ENCODE assay signal across 30 mouse cellular contexts in the genomic region with DNA sequence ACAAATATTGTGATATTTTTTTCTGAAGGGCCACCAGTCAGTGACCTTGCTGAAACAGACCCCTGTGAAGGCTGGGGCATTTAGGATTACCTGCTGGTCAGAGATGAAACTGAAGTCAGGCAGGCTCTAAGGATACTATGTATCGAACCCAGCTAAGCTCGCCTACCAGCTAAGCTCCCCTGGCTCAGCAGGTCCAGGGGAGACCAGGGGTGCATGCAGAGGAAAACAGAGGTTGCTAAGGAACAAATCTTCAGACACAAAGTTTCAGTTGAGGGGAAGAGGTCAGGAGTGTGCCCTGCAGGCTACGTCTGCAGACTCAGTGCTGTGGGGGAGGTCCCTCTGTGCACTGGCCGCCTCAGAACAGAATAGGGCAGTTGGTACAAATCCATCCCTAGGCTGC. TPM values are rescaled to one million over a fixed set of nuclear protein-coding genes. Genes with fewer than 3 reads are reported as not detected.
DNase-seq lines count a peak whose midpoint lies in the region; ATAC-seq and TF ChIP-seq lines count a peak whose summit lies in the region.
"Had no signal": no experiment of that assay in that cellular context is flagged by ENCODE, and none has a peak within 500 bp of the region (broad histone marks: within the 10 kb centered on the region; RNA-seq: fewer than 3 reads in every experiment).

No protein-coding gene starts in this region.

- no peaks in the 10 kb centered on the region for H3K36me3 ChIP-seq in kidney, postnatal 0 days (ENCODE audit: insufficient read depth, low read length)
- H3K36me3 ChIP-seq: embryonic facial prominence, embryonic 15.5 days; heart, embryonic 13.5 days; intestine, embryonic 15.5 days; limb, embryonic 13.5 days; lung, embryonic 15.5 days had no signal

- H3K27me3 ChIP-seq in kidney, postnatal 0 days (ENCODE audit: insufficient read depth, low read length), result peaks cover 10% of the 10 kb centered on the region; the same call in 1 of the 2 replicates
- H3K27me3 ChIP-seq: intestine, embryonic 15.5 days; lung, embryonic 15.5 days had no signal

- WGBS in kidney, postnatal 0 days, result 48% methylated on average over 4 of the region's 4 CpGs

- H3K9me3 ChIP-seq in kidney, postnatal 0 days (replicated peaks; ENCODE audit: low read length), result no peaks in the 10 kb centered on the region
- H3K9me3 ChIP-seq: embryonic facial prominence, embryonic 15.5 days; heart, embryonic 13.5 days; intestine, embryonic 15.5 days; limb, embryonic 13.5 days; lung, embryonic 15.5 days had no signal

- H3K9ac ChIP-seq in kidney, postnatal 0 days (ENCODE audit: low read depth, low read length), result no peak overlapping the region
- H3K9ac ChIP-seq: embryonic facial prominence, embryonic 15.5 days; heart, embryonic 13.5 days; intestine, embryonic 15.5 days; limb, embryonic 13.5 days; lung, embryonic 15.5 days had no signal

- H3K4me3 ChIP-seq in kidney, postnatal 0 days (replicated peaks; ENCODE audit: low read depth, low read length), result no peak overlapping the region
- H3K4me3 ChIP-seq: embryonic facial prominence, embryonic 15.5 days; heart, adult 2 months; heart, embryonic 13.5 days; intestine, embryonic 15.5 days; limb, embryonic 13.5 days; lung, embryonic 15.5 days had no signal

- no peak for ATAC-seq in kidney, postnatal 0 days (replicated peaks; ENCODE audit: low FRiP score, low read depth)
- ATAC-seq: activated CD4-positive, CD25-positive, alpha-beta regulatory T cell, adult 4 months; forebrain, embryonic 16.5 days; hindbrain, postnatal 0 days; intestine, embryonic 15.5 days had no signal

- H3K4me2 ChIP-seq in kidney, postnatal 0 days (ENCODE audit: low read length), result no peak overlapping the region
- H3K4me2 ChIP-seq: embryonic facial prominence, embryonic 15.5 days; heart, embryonic 13.5 days; intestine, embryonic 15.5 days; limb, embryonic 13.5 days; liver, embryonic 11.5 days; lung, embryonic 15.5 days had no signal

- peak; percentile 7 for DNase-seq in kidney, postnatal 0 days (ENCODE audit: low spot score)
- no peak for DNase-seq in kidney, postnatal 14 days
- DNase-seq in retina, embryonic 14.5 days (ENCODE audit: low spot score), result peak; percentile 11
- no peak for DNase-seq in retina, postnatal 1 day
- DNase-seq in embryo, embryonic 9.5 days (ENCODE audit: extremely low spot score), result peak; percentile 42
- peak; percentile 47 for DNase-seq in mesoderm, embryonic 11.5 days (ENCODE audit: low read depth, low spot score)
- DNase-seq in layer of hippocampus, postnatal 36 days, result no peak
- DNase-seq: adrenal gland, adult 8-10 months; B cell, adult 2 months; cerebellum, adult 2 months; cerebellum, postnatal 14 days; heart, adult 2 months; heart, postnatal 14 days; kidney, adult 2 months; lung, postnatal 36 days; right cerebral cortex, adult 18-20 months; spleen, adult 18-20 months; thymus, adult 2 months; thymus, postnatal 36 days had no signal

- no peak for TF ChIP-seq CTCF in kidney, postnatal 0 days (IDR thresholded peaks at IDR 0.05; ENCODE audit: low read depth)

- no peak overlapping the region for H3K27ac ChIP-seq in kidney, postnatal 0 days
- H3K27ac ChIP-seq: embryonic facial prominence, embryonic 15.5 days; heart, adult 2 months; heart, embryonic 13.5 days; hindbrain, postnatal 0 days; intestine, embryonic 15.5 days; limb, embryonic 13.5 days; lung, embryonic 15.5 days had no signal

- no peaks in the 10 kb centered on the region for H3K4me1 ChIP-seq in kidney, postnatal 0 days (replicated peaks; ENCODE audit: insufficient read depth, low read length)
- H3K4me1 ChIP-seq: embryonic facial prominence, embryonic 15.5 days; heart, embryonic 13.5 days; intestine, embryonic 15.5 days had no signal

RNA-seq across cellular contexts. Expression of gene Sall4, which starts 39.9 kb away (rescaled TPM):
- polyA plus RNA-seq in kidney, postnatal 0 days (2015; fragmentation: Nextera tagmentation; extraction: Ambion mirVana), result not detected in 2 replicates
- total RNA-seq in layer of hippocampus, postnatal 36 days (2021), result under 1 TPM; 0.57 to 0.83 TPM
- total RNA-seq: left cerebral cortex, postnatal 14 days; megakaryocyte, adult 5-6 weeks had no signal
- polyA plus RNA-seq: kidney, adult 2 months had no signal

Comparison
In these comparisons a context has a peak if more than half of its experiments do, and no peak if none do; other contexts are left out.
1. DNase-seq: peak in kidney, postnatal 0 days (single experiment), retina, embryonic 14.5 days (single experiment), embryo, embryonic 9.5 days (single experiment) and mesoderm, embryonic 11.5 days (single experiment); none in kidney, postnatal 14 days (single experiment), retina, postnatal 1 day (single experiment) and layer of hippocampus, postnatal 36 days (0 of 2).